Mouse (Mus musculus) ES-Bruce4 (cell line): ENCODE data around the gene Hoxd4.

ENCODE experiments used
- CTCF ChIP-seq: IDR thresholded peaks from one replicate; pipeline ENCODE4 v1.8.1; 2011; ENCODE audit warnings: low read depth, low read length
- POLR2A ChIP-seq: IDR thresholded peaks from one replicate; pipeline ENCODE4 v1.8.1; 2011; ENCODE audit warnings: low read length; ENCODE audit not compliant: insufficient read depth

GRCm38 (mm10) chr2:74761941-74762340, 50.2 kb downstream of the Hoxd4 start:
- TF ChIP-seq CTCF (no peak), POLR2A (no peak)
